Mouse (Mus musculus) liver, embryonic 11.5 days (tissue): ENCODE measurements around the gene Glp2r. TPM values are rescaled to one million over a fixed set of nuclear protein-coding genes. Genes with fewer than 3 reads are reported as not detected.

Source experiments
- ATAC-seq: fragments of 200-750 bp; cut with Nextera tagmentation; replicated peaks from 2 replicates; pipeline ENCODE4 v1.8.0; 2017; ENCODE audit warnings: moderate number of reproducible peaks, mild to moderate bottlenecking, moderate TSS enrichment, moderate library complexity; ENCODE audit not compliant: low FRiP score
- DNase-seq: peaks from one replicate; pipeline ENCODE4 v3.0.0-alpha.2; 2017; ENCODE audit warnings: low spot score
- H3K27ac ChIP-seq: fragments of 300-500 bp; sonication (generic); 2 replicates; pipeline ENCODE4 v1.5.1; 2014; ENCODE audit warnings: mild to moderate bottlenecking, low read depth, low read length, control low read depth
- H3K27me3 ChIP-seq: fragments of 300-500 bp; sonication (generic); replicated peaks from 2 replicates; pipeline ENCODE4 v1.6.1; 2014; ENCODE audit warnings: low read length, mixed read lengths; ENCODE audit not compliant: control insufficient read depth, insufficient read depth
- H3K36me3 ChIP-seq: fragments of 300-500 bp; sonication (generic); 2 replicates; pipeline ENCODE4 v1.6.1; 2014; ENCODE audit warnings: mild to moderate bottlenecking, low read length, moderate library complexity, mixed read lengths; ENCODE audit not compliant: control insufficient read depth, insufficient read depth
- H3K4me1 ChIP-seq: fragments of 300-500 bp; sonication (generic); replicated peaks from 2 replicates; pipeline ENCODE4 v1.6.1; 2014; ENCODE audit warnings: low read length, mixed read lengths; ENCODE audit not compliant: control insufficient read depth, insufficient read depth
- H3K4me2 ChIP-seq: fragments of 300-500 bp; sonication (generic); 2 replicates; pipeline ENCODE4 v1.6.1; 2014; ENCODE audit warnings: mild to moderate bottlenecking, control low read depth, moderate library complexity
- H3K4me3 ChIP-seq: fragments of 300-500 bp; sonication (generic); 2 replicates; pipeline ENCODE4 v1.5.1; 2014; ENCODE audit warnings: low read depth, low read length, control low read depth
- H3K9ac ChIP-seq: fragments of 300-500 bp; sonication (generic); 2 replicates; pipeline ENCODE4 v1.6.1; 2014; ENCODE audit warnings: low read depth, low read length, control low read depth
- H3K9me3 ChIP-seq: fragments of 300-500 bp; sonication (generic); 2 replicates; pipeline ENCODE4 v1.6.1; 2016; ENCODE audit warnings: low read length, inconsistent platforms, mixed read lengths; ENCODE audit not compliant: control insufficient read depth
- WGBS: fragments of 180-500 bp; shearing (Covaris S2); extraction: QIAGEN DNeasy Blood & Tissue Kit; methylation state at CpG from one replicate; pipeline ENCODE4 v1.1.7; 2014; 5-methylcytosine and 5-hydroxymethylcytosine counted together
- polyA plus RNA-seq: library from polyadenylated mRNA; unstranded; fragments of >200 nt; fragmentation: Nextera tagmentation; extraction: Ambion mirVana; gene quantifications from 2 replicates; pipeline ENCODE4 v1.2.1, GENCODE M21; 2014

Gene Glp2r
- polyA plus RNA-seq, 1 experiment from 2014 or later, result 0.29 TPM

DNA sequence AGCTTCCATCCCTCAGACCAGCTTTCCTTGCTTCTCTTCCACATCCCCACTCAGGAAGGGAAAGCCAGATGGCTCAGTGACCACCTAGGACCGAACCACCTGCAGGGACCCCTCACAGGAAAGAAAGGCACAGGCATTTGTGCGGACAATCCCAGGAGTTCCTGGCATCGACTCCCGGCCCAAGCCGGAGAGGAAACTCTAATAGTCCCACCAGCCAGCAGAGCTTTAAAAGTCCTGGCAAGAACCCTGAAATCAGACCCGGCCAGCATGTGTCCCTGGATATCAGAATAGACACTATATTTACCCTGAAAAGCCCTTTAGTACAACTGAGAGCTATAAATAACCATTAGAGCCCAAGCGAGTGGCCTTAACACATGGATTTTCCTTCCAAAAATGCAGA lies 27.0 kb upstream of the Glp2r start, which contains the start of gene Dhrs7c:
Gene Dhrs7c, plus strand, starts transcription at position 257 of the 400 bp plus-strand sequence.
- Histone ChIP-seq H3K4me2 (no peak within 1 kb of the TSS), H3K36me3 (no peaks in the 10 kb centered on the region), H3K27ac (no peak within 1 kb of the TSS), H3K4me3 (no peak within 1 kb of the TSS), H3K27me3 (no peaks in the 10 kb centered on the region), H3K4me1 (no peaks in the 10 kb centered on the region), H3K9ac (no peak within 1 kb of the TSS), H3K9me3 (no peaks in the 10 kb centered on the region)
- 86% methylated on average over 7 of the region's 7 CpGs for WGBS
- ATAC-seq, result no peak
- DNase-seq, result no peak

DNA sequence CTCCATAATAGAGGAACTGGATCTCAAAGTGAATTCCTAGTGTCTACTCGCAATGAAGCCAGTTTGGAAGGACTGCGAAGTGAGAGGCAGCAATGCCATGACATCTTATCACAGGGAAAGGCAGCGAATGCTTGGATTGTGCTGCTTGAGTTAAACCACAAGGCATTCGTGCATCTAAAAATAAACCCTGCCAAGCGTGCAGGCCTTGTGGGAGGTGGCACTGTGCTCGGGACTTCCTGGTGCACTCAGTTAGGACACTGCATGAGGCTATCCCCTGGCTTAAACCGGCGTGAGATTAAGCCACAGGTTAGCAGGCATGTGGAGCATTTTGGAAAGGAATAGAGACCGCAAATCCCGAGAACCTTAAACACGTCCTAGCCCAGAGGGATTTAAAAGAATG lies 19.2 kb upstream of the Glp2r start:
- no peak overlapping the region for H3K4me2 ChIP-seq
- H3K4me3 ChIP-seq, result no peak overlapping the region
- 57% methylated on average over 11 of the region's 11 CpGs for WGBS
- H3K9ac ChIP-seq, result no peak overlapping the region
- no peaks in the 10 kb centered on the region for H3K4me1 ChIP-seq
- no peak overlapping the region for H3K27ac ChIP-seq
- DNase-seq (no peak), ATAC-seq (no peak)
- no peaks in the 10 kb centered on the region for H3K36me3 ChIP-seq
- no peaks in the 10 kb centered on the region for H3K9me3 ChIP-seq
- H3K27me3 ChIP-seq, result no peaks in the 10 kb centered on the region

DNA sequence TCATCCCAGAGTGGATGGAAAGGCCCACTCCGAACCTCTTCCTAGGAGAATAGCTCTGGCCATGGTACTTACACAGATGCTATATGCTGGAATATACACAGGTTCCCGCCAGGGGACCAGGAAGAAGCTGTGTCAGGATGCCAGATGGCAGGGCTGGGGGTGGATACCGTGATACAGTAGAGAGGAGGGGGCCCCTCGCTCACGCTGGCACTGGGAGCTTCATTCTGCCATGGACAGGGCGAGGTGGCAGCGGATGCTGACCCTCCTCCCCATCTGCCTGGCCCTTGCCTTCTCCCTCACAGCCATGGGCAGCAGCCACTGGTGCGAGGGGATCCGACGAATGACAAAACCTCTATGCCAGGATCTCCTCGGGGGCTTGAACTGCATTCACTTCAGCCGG lies 3.4 kb upstream of the Glp2r start, which contains the start of gene Gsg1l2:
Gene Gsg1l2, plus strand, starts transcription at position 230 of the 400 bp plus-strand sequence.
- no peaks in the 10 kb centered on the region for H3K27me3 ChIP-seq
- no peak within 1 kb of the TSS for H3K9ac ChIP-seq
- no peak for DNase-seq
- 87% methylated on average over 12 of the region's 12 CpGs for WGBS
- no peaks in the 10 kb centered on the region for H3K9me3 ChIP-seq
- ATAC-seq, result no peak
- H3K36me3 ChIP-seq, result no peaks in the 10 kb centered on the region
- H3K4me2 ChIP-seq, result no peak within 1 kb of the TSS
- no peaks in the 10 kb centered on the region for H3K4me1 ChIP-seq
- no peak within 1 kb of the TSS for H3K27ac ChIP-seq
- no peak within 1 kb of the TSS for H3K4me3 ChIP-seq

DNA sequence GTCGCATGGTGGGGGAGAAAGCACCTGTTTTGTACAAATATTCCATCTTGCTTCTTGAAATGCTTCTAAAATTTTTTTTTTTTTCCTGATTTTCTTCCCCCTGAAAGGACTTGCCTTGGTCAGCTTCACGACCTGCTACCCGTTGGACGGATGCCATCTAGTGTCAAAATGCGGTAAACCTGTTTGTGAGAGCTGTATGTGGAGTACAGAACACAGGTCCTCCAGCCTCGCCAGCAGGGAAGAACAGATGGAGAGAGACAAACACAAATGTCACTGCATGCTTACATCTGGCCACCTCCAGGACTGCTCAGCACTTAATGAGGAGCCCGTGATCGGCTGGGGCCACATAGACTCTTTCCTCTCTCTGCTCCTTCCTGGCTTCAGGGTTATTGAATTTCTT lies 1.6 kb upstream of the Glp2r start:
- ATAC-seq (no peak), DNase-seq (no peak)
- no peaks in the 10 kb centered on the region for H3K27me3 ChIP-seq
- H3K9me3 ChIP-seq, result no peaks in the 10 kb centered on the region
- H3K36me3 ChIP-seq, result no peaks in the 10 kb centered on the region
- H3K4me1 ChIP-seq, result no peaks in the 10 kb centered on the region
- no peak overlapping the region for H3K4me3 ChIP-seq
- 29% methylated on average over 8 of the region's 8 CpGs for WGBS
- no peak overlapping the region for H3K4me2 ChIP-seq
- no peak overlapping the region for H3K9ac ChIP-seq
- H3K27ac ChIP-seq, result no peak overlapping the region

DNA sequence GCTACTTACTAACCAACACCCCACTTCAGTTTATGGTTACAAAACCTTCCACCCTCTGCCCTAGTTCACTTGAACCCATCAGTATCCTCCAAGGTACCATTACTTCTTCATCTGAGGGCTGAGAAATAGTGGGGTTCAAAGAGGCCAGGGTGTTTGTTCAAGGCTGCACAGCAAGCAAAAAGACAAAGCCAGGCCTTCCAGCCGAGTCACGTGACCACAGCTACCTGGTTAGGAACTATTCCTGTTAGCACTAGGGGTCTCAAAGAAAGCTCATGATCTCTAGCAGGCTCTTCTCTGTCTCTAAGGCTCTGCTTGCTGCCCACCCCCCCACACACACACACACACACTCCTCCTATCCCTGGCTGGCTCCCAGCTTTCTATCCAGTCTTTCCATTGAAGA lies 738 bp upstream of the Glp2r start:
- H3K27me3 ChIP-seq, result no peaks in the 10 kb centered on the region
- no peak overlapping the region for H3K4me3 ChIP-seq
- H3K9me3 ChIP-seq, result no peaks in the 10 kb centered on the region
- DNase-seq (no peak), ATAC-seq (no peak)
- no peaks in the 10 kb centered on the region for H3K4me1 ChIP-seq
- no peak overlapping the region for H3K27ac ChIP-seq
- no peaks in the 10 kb centered on the region for H3K36me3 ChIP-seq
- WGBS, result 87% methylated on average over 2 of the region's 2 CpGs
- no peak overlapping the region for H3K9ac ChIP-seq
- no peak overlapping the region for H3K4me2 ChIP-seq

DNA sequence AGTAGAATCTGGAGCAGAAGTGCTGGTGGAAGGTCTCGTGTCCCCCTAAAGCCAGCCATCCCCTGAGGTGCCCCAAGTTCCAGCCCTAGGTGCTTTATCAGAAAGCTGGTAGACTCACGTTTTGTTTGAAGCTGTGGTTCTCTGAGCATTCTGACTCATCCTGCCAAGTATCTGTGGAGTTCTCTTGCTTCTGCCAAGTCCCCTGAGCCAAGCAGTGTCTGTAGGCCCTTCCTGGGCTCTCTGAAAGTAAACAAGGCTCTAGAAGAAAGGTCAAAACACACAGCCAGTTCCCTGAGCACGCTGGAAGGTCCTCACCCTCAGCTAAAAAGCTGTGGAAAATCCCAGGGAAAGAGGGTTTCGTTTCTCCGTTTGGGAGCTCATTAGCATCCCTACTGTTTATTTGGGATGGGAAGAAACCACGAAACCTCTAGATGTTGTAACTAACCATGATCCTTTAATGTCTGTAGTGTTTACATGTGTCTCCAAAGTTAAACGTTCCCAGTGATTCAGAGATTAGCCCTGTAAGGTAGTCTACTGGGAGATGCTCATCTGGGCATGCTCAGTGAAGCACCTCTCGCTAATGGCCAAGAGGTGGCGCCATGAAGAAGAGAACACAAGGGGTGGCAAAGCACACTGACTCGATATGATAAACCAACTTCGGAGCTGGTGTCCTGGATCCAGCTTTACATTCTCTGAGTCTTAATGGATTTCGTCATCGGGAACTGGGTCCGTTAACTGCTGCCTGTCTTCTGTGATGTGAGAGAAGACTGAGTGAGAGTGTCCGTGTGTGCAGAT lies 13.4 kb downstream of the Glp2r start:
- Histone ChIP-seq H3K36me3 (no peaks in the 10 kb centered on the region), H3K9me3 (no peaks in the 10 kb centered on the region), H3K27me3 (no peaks in the 10 kb centered on the region), H3K9ac (no peak overlapping the region), H3K4me3 (no peak overlapping the region), H3K27ac (no peak overlapping the region), H3K4me2 (no peak overlapping the region), H3K4me1 (no peaks in the 10 kb centered on the region)
- DNase-seq (no peak), ATAC-seq (no peak)
- 66% methylated on average over 15 of the region's 15 CpGs for WGBS

DNA sequence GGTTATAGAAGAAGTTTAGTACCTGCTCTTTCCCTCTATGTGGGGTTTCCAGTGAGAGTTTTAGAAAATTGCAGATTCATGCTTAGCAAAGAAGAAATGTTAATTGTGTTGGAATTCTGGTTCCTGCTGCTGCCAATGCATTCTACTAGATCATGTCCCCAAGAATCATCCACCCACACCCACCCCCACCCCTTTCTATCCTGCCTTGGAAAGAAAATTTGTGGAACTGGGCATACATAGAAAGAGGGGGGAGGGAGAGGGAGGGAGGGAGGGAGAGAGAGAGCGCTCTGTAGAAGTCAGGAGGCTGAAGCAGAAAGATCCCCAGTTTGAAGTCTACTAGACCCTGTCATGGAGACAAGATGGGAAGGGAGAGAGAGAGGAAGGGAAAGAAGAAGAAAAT lies 14.7 kb downstream of the Glp2r start:
- Histone ChIP-seq H3K27ac (no peak overlapping the region), H3K36me3 (no peaks in the 10 kb centered on the region), H3K4me3 (no peak overlapping the region), H3K9ac (no peak overlapping the region), H3K4me1 (no peaks in the 10 kb centered on the region), H3K27me3 (no peaks in the 10 kb centered on the region), H3K4me2 (no peak overlapping the region), H3K9me3 (no peaks in the 10 kb centered on the region)
- WGBS, result 85% methylated on average over 1 of the region's 1 CpGs
- ATAC-seq (no peak), DNase-seq (no peak)

DNA sequence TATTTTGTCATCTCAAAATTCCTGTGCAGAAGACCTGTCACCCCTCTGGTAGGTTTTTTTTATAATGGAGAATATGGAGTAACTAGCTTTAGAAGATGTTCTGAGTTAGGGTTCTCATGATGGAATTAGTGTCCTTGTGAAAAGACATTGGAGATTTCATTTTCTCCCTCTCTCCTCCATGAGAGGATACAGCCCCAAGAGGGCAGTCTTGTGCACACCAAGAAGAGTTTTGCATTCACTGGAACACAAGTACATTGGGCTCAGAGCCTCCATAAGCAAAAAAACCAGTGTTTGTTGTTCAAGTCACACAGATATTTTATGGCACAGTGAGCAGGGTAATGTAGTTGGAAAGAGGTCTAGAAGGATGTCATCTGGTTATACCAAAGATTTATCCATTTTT lies 29.4 kb downstream of the Glp2r start:
- no peak overlapping the region for H3K9ac ChIP-seq
- no peaks in the 10 kb centered on the region for H3K27me3 ChIP-seq
- H3K36me3 ChIP-seq, result no peaks in the 10 kb centered on the region
- no peak for ATAC-seq
- no peak overlapping the region for H3K4me3 ChIP-seq
- no peaks in the 10 kb centered on the region for H3K9me3 ChIP-seq
- no peak overlapping the region for H3K4me2 ChIP-seq
- no peaks in the 10 kb centered on the region for H3K4me1 ChIP-seq
- no peak overlapping the region for H3K27ac ChIP-seq
- DNase-seq, result no peak

DNA sequence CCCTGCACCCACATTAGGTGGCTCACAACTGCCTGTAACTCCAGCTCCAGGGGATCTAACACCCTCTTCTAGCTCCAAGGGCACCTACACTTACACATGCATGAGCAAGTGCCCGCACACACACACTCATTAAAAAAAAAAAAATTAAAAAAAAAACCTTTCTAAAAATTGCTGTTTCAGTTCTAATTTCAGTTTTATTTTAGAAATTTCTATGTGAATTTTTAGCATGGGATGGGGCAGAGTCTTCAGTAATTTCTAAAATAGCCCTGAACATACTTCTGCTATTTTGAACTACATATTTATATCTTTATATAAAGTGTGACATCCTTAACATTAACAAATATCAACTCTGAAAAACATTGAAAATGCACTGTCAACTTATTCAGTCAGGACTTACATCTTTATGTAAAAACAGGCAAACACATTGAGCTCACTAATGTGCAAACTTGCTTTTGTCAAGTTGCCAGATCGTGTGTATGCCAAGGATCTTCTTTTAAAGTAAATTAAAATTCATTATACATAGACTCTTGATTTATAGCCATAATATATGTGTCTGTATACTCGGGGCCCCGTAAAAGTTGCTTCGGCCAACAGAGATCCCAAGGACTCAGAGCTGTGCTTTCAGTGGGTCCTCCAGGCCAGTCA lies 32.0 kb downstream of the Glp2r start:
- ATAC-seq, result no peak
- H3K27me3 ChIP-seq, result no peaks in the 10 kb centered on the region

More for the DNA sequence above, 32.0 kb downstream of the Glp2r start:
- WGBS, result 83% methylated on average over 5 of the region's 5 CpGs
- Histone ChIP-seq H3K4me2 (no peak overlapping the region), H3K4me3 (no peak overlapping the region), H3K36me3 (no peaks in the 10 kb centered on the region), H3K4me1 (no peaks in the 10 kb centered on the region), H3K9ac (no peak overlapping the region), H3K27ac (no peak overlapping the region), H3K9me3 (no peaks in the 10 kb centered on the region)
- no peak for DNase-seq
